Mouse (Mus musculus) forebrain, embryonic 12.5 days (tissue): ENCODE measurements at regions not wholly inside any gene's neighbourhood (a gene's known extent, or its start where the extent isn't known, plus 50 kb on each side); places are given as distances from the start of the nearest gene placed in this dataset.

Source experiments
- ATAC-seq: fragments of 200-750 bp; cut with Nextera tagmentation; 2 replicates; pipeline ENCODE4 v1.8.0; 2017; ENCODE audit warnings: moderate TSS enrichment; ENCODE audit not compliant: low FRiP score
- H3K27ac ChIP-seq: fragments of 300-500 bp; sonication (generic); 2 replicates; pipeline ENCODE4 v1.5.1; 2016; ENCODE audit warnings: mild to moderate bottlenecking
- H3K27me3 ChIP-seq: fragments of 300-500 bp; sonication (generic); 2 replicates; pipeline ENCODE4 v1.6.1; 2016; ENCODE audit warnings: mild to moderate bottlenecking
- H3K36me3 ChIP-seq: fragments of 300-500 bp; sonication (generic); replicated peaks from 2 replicates; pipeline ENCODE4 v1.6.1; 2016; ENCODE audit warnings: mild to moderate bottlenecking
- H3K4me1 ChIP-seq: fragments of 300-500 bp; sonication (generic); 2 replicates; pipeline ENCODE4 v1.6.1; 2016
- H3K4me2 ChIP-seq: fragments of 300-500 bp; sonication (generic); 2 replicates; pipeline ENCODE4 v1.6.1; 2016; ENCODE audit warnings: mild to moderate bottlenecking, moderate library complexity
- H3K4me3 ChIP-seq: fragments of 300-500 bp; sonication (generic); replicated peaks from 2 replicates; pipeline ENCODE4 v1.5.1; 2016; ENCODE audit warnings: mild to moderate bottlenecking
- H3K9ac ChIP-seq: fragments of 300-500 bp; sonication (generic); 2 replicates; pipeline ENCODE4 v1.6.1; 2016; ENCODE audit warnings: mild to moderate bottlenecking
- H3K9me3 ChIP-seq: fragments of 300-500 bp; sonication (generic); 2 replicates; pipeline ENCODE4 v1.6.1; 2016
- whole genome bisulfite sequencing: fragments of 180-500 bp; shearing (Covaris S2); methylation state at CpG from one replicate; pipeline ENCODE4 v1.1.7; 2016; 5-methylcytosine and 5-hydroxymethylcytosine counted together

GRCm38 (mm10) chr1:100878065-100878464 lies 1105.5 kb downstream of the Cntnap5b start:
- Histone ChIP-seq H3K9ac (no peak overlapping the region), H3K9me3 (no peaks in the 10 kb centered on the region), H3K36me3 (no peaks in the 10 kb centered on the region), H3K27me3 (no peaks in the 10 kb centered on the region), H3K4me1 (no peaks in the 10 kb centered on the region), H3K4me2 (no peak overlapping the region), H3K27ac (no peak overlapping the region), H3K4me3 (no peak overlapping the region)
- 2% methylated on average over 1 of the region's 1 CpGs for WGBS
- peak; percentile 63; the same call in 1 of the 2 replicates for ATAC-seq

GRCm38 (mm10) chr1:100887336-100887735 lies 1114.8 kb downstream of the Cntnap5b start:
- no peak for ATAC-seq
- Histone ChIP-seq H3K9me3 (no peaks in the 10 kb centered on the region), H3K4me1 (no peaks in the 10 kb centered on the region), H3K27ac (no peak overlapping the region), H3K9ac (no peak overlapping the region), H3K4me3 (no peak overlapping the region), H3K27me3 (no peaks in the 10 kb centered on the region), H3K4me2 (no peak overlapping the region), H3K36me3 (no peaks in the 10 kb centered on the region)
- whole genome bisulfite sequencing: 74% methylated on average over 1 of the region's 2 CpGs

DNA sequence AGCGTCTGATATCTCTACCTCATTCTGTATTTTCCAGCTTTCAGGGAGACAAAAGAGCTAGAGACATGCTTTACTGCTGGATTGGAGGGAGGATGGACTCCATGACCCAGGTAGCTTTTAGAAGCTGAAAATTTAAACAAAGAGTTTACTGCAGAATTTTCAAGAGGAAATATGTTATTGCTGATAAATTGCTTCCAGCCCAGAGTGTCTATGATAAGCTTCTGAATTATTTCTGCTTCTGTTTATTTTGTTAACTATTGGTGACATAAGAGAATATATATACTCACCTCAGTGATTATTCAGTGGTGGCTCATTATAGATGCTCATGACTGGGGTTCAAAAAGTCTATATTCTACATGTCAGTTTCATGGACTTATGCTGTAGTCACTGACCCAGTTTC lies 1115.8 kb downstream of the Cntnap5b start:
- Histone ChIP-seq H3K36me3 (no peaks in the 10 kb centered on the region), H3K4me1 (no peaks in the 10 kb centered on the region), H3K9me3 (no peaks in the 10 kb centered on the region), H3K27ac (no peak overlapping the region), H3K9ac (no peak overlapping the region), H3K4me2 (no peak overlapping the region), H3K4me3 (no peak overlapping the region), H3K27me3 (no peaks in the 10 kb centered on the region)
- 85% methylated on average over 1 of the region's 1 CpGs for WGBS
- no peak for ATAC-seq

DNA sequence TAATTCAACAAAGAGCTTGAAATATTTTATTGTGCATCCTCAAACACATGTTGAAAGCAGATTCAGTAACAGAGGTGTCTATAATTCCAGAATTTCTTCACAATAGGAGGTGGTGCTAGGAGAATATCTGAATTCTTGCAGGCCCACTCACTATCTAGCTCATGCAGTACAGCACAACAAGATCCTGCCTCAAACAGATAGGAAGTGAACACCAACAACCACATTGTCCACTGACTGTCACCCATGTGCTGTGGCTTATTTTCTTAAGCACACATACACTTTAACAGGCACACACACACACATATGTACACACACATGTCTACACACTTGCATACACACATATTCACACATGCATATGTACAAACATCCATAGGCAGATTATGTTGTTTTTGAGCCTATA lies 1150.3 kb downstream of the Cntnap5b start:
- H3K9ac ChIP-seq: no peak overlapping the region
- H3K36me3 ChIP-seq: no peaks in the 10 kb centered on the region
- no peak overlapping the region for H3K4me2 ChIP-seq
- no peaks in the 10 kb centered on the region for H3K4me1 ChIP-seq
- no peaks in the 10 kb centered on the region for H3K27me3 ChIP-seq
- no peaks in the 10 kb centered on the region for H3K9me3 ChIP-seq
- no peak overlapping the region for H3K4me3 ChIP-seq
- ATAC-seq: no peak
- H3K27ac ChIP-seq: no peak overlapping the region

DNA sequence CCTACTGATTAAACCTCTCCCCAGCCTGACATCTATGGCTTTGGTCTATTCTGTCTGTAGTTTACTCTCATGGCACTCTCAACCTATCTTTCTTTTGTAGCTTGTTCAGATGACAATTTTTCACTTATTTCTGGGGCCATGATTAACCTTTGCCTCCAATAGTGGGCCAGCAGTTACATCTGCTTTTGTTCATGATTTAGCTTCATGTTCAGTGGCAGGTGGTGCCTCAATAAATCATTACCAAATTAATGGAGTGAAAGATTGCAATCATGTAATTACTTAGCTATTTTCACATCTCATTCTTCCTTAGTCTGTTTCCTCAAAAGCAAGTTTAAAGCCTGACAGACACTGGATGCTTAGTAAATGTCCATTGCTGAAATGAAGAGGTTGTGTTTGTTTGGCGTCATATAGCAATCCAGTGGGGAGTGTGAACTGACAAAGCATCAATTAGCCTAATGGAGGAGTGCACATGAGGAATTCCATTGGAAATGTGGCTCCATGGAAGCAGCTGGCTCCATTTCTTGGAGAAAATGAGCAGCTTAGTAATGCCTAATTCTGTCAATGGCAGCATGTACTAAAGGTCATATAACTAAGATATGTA lies 1155.7 kb downstream of the Cntnap5b start:
- peak; percentile 82 for ATAC-seq
- WGBS: 19% methylated on average over 1 of the region's 1 CpGs

GRCm38 (mm10) chr1:100967254-100967653 lies 1194.7 kb downstream of the Cntnap5b start:
- no peak overlapping the region for H3K4me3 ChIP-seq
- H3K9ac ChIP-seq: no peak overlapping the region
- H3K27me3 ChIP-seq: no peaks in the 10 kb centered on the region
- ATAC-seq: no peak
- H3K9me3 ChIP-seq: no peaks in the 10 kb centered on the region
- no peaks in the 10 kb centered on the region for H3K4me1 ChIP-seq
- H3K27ac ChIP-seq: no peak overlapping the region
- H3K36me3 ChIP-seq: no peaks in the 10 kb centered on the region
- no peak overlapping the region for H3K4me2 ChIP-seq

More for the DNA sequence above, 1155.7 kb downstream of the Cntnap5b start:
- no peaks in the 10 kb centered on the region for H3K27me3 ChIP-seq
- no peaks in the 10 kb centered on the region for H3K36me3 ChIP-seq
- H3K27ac ChIP-seq: no peak overlapping the region
- H3K4me2 ChIP-seq: no peak overlapping the region
- H3K9me3 ChIP-seq: no peaks in the 10 kb centered on the region
- no peak overlapping the region for H3K4me3 ChIP-seq
- no peaks in the 10 kb centered on the region for H3K4me1 ChIP-seq
- H3K9ac ChIP-seq: no peak overlapping the region

GRCm38 (mm10) chr1:100971361-100971760 lies 1198.8 kb downstream of the Cntnap5b start:
- H3K9ac ChIP-seq: no peak overlapping the region
- no peak overlapping the region for H3K4me2 ChIP-seq
- H3K4me1 ChIP-seq: no peaks in the 10 kb centered on the region
- no peak overlapping the region for H3K4me3 ChIP-seq
- 75% methylated on average over 1 of the region's 1 CpGs for WGBS
- no peak overlapping the region for H3K27ac ChIP-seq
- no peak for ATAC-seq
- H3K9me3 ChIP-seq: no peaks in the 10 kb centered on the region
- no peaks in the 10 kb centered on the region for H3K27me3 ChIP-seq
- no peaks in the 10 kb centered on the region for H3K36me3 ChIP-seq

GRCm38 (mm10) chr1:100972303-100972702 lies 1199.7 kb downstream of the Cntnap5b start:
- H3K27me3 ChIP-seq: no peaks in the 10 kb centered on the region
- no peak for ATAC-seq

GRCm38 (mm10) chr1:100973713-100974112 lies 1201.1 kb downstream of the Cntnap5b start:
- H3K27me3 ChIP-seq: no peaks in the 10 kb centered on the region
- H3K27ac ChIP-seq: no peak overlapping the region
- no peak overlapping the region for H3K4me3 ChIP-seq
- no peak overlapping the region for H3K9ac ChIP-seq
- no peaks in the 10 kb centered on the region for H3K36me3 ChIP-seq
- H3K4me1 ChIP-seq: no peaks in the 10 kb centered on the region
- H3K4me2 ChIP-seq: no peak overlapping the region
- WGBS: 78% methylated on average over 3 of the region's 3 CpGs
- ATAC-seq: no peak
- H3K9me3 ChIP-seq: no peaks in the 10 kb centered on the region

More at GRCm38 (mm10) chr1:100972303-100972702, 1199.7 kb downstream of the Cntnap5b start:
- Histone ChIP-seq H3K27ac (no peak overlapping the region), H3K9me3 (no peaks in the 10 kb centered on the region), H3K36me3 (no peaks in the 10 kb centered on the region), H3K4me3 (no peak overlapping the region), H3K4me2 (no peak overlapping the region), H3K4me1 (no peaks in the 10 kb centered on the region), H3K9ac (no peak overlapping the region)
